Mouse (Mus musculus) retina, postnatal 7 days (tissue): ENCODE results near the gene Itga2.

Experiments used
- DNase-seq: peaks from one replicate; pipeline ENCODE4 v3.0.0-alpha.2; 2012; ENCODE audit warnings: low read depth, low spot score

The Itga2 gene

DNA sequence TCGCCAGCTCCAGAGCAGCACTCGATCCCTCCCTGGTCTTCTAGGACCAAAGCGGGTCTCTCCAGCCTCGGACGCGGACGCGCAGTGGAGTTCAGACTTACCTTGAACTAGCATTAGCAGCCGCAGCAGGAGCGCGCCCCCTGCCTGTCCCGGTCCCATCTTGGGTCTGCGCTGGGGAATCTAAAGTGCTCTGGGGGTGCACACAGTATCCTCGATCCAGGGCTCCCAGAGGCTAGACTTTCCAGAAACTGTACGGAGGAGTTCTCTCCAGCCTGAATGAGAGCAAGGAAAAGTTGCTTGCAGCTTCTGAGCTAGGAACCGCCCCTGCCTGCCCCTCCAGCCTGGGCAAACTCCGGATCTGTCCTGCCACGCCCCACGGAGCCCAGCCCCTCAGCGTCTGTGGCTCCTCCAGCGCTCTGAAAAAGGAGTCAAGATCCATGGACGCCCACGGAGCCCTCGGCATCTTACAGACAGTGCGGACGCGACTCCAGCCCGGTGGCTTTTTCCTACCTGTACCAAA lies at the start of gene Itga2:
TSS of gene Itga2 (minus strand) at position 326 of the 520 bp plus-strand sequence.
- peak; percentile 24 for DNase-seq

DNA sequence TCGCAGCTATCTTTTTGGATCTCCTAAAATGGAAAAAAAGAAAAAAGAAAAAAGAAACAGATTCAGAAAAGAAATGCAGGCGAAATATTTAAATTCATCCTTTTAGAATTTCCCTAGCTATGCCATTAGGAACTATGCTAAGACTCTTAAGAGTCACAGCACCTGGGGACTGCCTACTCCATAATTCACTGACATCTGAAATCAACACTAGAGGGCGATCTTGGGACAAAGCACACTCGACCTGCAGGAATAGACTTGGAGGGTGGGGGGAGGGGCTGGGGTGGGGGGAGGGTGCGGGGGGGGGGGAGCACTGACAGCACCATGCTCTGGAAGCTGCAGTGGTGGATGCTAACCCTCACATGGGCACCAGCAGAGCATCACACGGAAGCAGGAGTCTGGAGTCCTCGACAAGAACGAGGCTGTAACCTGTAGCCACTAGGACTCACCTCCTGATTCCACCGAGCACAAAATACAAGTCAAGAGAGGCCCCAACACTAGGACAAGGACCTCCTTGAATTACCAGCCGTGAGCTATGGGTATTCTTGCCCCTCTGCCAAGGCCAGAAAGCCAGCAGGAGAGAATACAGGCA lies 49.0 kb upstream of the Itga2 start:
- DNase-seq, result peak; percentile 8

DNA sequence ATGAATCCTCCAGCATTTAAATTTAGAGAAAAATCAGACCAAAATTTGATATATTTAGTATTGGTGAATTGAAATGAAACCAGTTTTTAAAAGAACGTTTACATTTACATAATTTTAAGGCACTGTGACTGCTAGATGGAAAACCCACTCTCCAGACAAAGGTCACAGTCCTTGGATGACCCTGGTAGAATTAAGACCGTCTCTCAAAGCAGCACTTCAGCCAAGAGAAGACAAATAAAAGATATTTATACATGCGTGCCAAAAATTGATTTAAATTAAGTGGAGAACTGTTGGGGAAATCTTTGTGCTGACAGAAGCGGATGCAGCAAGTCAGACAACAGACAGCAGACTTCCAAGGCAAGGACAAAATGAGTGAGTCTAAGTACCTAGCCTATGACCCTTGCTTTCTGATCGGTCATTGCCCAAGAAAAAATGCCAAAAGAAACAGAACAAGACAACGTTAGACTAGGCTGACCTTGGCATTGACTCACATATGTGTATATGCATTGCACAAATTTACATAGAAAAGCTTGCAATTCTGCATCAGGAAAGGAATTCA lies 42.7 kb upstream of the Itga2 start:
- no peak for DNase-seq

DNA sequence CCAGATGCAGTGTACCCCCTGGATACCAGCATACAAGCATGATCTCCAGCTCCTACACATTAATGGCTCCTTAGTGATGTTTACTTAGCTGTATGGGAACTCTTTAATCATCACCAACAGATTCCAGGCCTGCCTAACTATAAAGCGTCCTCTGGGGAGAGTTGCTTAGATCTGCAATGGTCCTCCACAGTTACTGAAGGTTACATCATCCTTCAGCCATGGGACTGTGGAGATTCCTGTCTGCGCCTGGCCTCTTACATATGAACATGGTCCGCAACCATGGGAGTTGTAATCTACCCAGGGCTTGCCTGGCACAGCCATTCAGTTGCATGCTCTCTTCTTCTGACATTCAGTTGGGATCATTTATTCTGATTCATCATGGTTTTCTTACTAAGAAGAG lies 40.0 kb upstream of the Itga2 start:
- no peak for DNase-seq

GRCm38 (mm10) chr13:114964233-114964632 lies 32.3 kb upstream of the Itga2 start:
- peak; percentile 57 for DNase-seq

DNA sequence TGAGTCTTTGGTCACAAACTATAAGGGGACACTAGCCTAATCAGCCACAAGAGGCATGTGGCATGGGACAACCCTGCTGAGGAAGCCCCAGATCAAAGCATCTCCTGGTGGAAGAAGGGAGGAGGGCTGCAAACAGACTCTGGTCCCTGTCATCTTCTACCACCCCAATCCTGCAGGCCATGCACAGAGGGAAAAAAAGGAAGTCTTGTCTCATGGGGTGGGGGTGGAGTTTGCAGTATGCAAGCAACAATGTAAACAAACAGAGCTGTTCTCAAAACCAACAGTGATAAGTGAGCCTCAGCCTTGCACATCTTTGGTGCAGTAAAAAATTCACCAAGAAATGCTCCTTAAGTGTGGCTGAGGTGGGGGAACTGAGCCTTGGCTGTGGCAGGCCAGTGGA lies 22.6 kb upstream of the Itga2 start:
- no peak for DNase-seq

- no peak for DNase-seq
Observed at GRCm38 (mm10) chr13:114933541-114933940, 1.6 kb upstream of the Itga2 start.

- DNase-seq, result no peak
Observed at GRCm38 (mm10) chr13:114930996-114931649, 777 bp downstream of the Itga2 start.

DNA sequence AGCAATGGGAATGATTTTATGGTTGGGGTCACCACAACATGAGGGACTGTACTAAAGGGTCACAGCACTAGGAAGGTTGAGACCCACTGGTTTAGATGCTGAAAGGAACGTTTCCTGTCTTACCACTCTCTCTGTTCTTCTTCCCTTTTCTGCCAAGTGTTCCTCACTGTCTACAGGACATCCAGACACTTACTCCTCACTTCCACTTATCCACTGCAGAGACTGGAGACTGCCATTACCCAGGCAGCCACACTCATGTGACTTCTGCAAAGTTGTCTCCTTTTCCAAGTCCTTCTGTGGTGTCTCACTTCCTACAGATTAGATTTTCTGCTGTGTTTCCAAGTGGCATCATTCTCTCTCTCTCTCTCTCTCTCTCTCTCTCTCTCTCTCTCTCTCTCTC lies 7.1 kb downstream of the Itga2 start:
- DNase-seq, result no peak

GRCm38 (mm10) chr13:114923331-114923730 lies 8.6 kb downstream of the Itga2 start:
- no peak for DNase-seq

GRCm38 (mm10) chr13:114915767-114916166 lies 16.1 kb downstream of the Itga2 start:
- DNase-seq, result no peak

DNA sequence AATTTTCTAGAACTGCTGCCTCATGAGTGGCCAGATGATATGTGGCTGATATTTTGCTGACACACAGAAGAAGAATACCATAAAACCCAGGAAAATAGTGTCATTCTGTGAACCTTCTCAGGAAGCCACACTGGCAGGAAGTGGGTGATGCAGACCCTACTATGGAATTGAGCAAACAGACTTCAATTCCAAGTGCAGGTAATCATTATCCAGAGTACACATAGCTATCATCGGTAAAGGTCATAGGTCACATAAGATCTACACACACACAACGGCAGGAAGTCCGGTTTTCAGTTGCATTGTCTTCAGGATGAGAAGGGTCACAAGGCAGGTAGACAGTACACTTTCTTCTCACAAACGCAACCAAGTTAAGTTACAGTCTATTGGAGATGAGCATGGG lies 16.9 kb downstream of the Itga2 start:
- DNase-seq, result no peak

GRCm38 (mm10) chr13:114914559-114914958 lies 17.3 kb downstream of the Itga2 start:
- no peak for DNase-seq

GRCm38 (mm10) chr13:114910629-114911028 lies 21.3 kb downstream of the Itga2 start:
- DNase-seq, result no peak

GRCm38 (mm10) chr13:114909514-114909913 lies 22.4 kb downstream of the Itga2 start:
- no peak for DNase-seq

GRCm38 (mm10) chr13:114907876-114908275 lies 24.0 kb downstream of the Itga2 start:
- DNase-seq, result no peak

DNA sequence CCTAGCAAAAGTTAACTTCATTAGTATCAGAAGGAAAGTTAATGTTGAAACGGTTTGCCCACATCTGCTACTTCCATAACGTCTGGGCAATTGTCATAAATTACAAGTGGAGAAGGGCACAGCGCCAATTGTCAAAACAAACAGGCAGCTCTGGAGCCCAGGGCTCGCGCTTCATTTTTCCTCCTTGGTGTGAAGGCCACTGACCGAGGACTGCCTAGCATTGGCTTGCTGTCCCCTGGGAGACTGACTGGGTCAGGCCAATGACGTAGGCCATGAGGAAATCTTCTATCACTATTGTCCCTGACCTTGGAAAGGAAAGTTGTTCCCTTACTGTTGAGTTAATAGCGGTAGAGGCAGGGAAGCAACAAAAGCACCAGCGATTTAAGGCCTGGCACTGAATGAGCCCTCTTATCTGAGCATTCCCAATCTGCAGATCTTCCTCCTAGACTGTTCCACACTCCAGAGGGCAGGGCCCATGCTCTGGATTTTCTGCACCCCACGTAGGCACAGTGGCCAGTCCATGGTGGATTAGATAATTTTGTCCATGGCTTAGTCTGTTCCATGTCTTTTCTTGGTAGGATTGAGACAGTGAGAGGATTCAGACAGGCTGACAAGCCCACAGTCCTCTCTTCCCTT lies 35.0 kb downstream of the Itga2 start:
- DNase-seq, result no peak

GRCm38 (mm10) chr13:114895896-114896295 lies 36.0 kb downstream of the Itga2 start:
- no peak for DNase-seq

- no peak for DNase-seq
Observed at GRCm38 (mm10) chr13:114894718-114895117, 37.2 kb downstream of the Itga2 start.

- no peak for DNase-seq
Observed at GRCm38 (mm10) chr13:114891655-114892054, 40.2 kb downstream of the Itga2 start.

- no peak for DNase-seq
Observed at GRCm38 (mm10) chr13:114887695-114888094, 44.2 kb downstream of the Itga2 start.

GRCm38 (mm10) chr13:114887293-114887692 lies 44.6 kb downstream of the Itga2 start:
- DNase-seq, result no peak

DNA sequence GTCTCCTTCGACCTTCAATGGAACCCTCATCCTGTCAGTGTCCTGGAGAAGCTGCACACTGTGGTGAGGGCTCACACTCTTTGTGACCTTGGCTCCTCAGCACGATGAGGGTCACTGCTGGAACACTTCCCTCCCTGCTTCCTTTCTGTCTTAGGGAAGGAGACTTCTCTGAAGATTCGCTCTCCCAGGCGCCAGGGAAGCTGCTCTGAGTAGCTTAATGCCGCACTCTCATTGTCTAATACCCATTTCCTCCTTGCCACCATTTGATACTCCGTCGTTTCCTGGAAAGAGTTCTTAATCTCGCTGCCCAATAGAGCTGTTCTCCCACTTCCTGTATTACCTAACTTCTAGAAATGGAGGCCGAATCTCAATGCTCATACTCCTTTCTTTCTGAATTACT lies 46.7 kb downstream of the Itga2 start:
- no peak for DNase-seq
